Mouse (Mus musculus): ENCODE results near the gene Gdf11.

Gdf11 gene

GRCm38 (mm10) chr10:128891296-128892094, at the start of gene Gdf11:
TSS of gene Gdf11 (minus strand) at chr10:128891718.
- DNase-seq (ENCODE audit: low read depth): peak; percentile 72

GRCm38 (mm10) chr10:128940475-128941061, 49.0 kb upstream of the Gdf11 start:
- peak; percentile 66 for DNase-seq (ENCODE audit: low read depth)

GRCm38 (mm10) chr10:128938974-128939373, 47.5 kb upstream of the Gdf11 start:
- DNase-seq (ENCODE audit: low read depth): no peak

GRCm38 (mm10) chr10:128938457-128938856, 46.9 kb upstream of the Gdf11 start:
- DNase-seq (ENCODE audit: low read depth): no peak

GRCm38 (mm10) chr10:128937756-128938390, 46.4 kb upstream of the Gdf11 start:
- no peak for DNase-seq (ENCODE audit: low read depth)

GRCm38 (mm10) chr10:128935826-128936440, 44.4 kb upstream of the Gdf11 start:
- no peak for DNase-seq (ENCODE audit: low read depth)

- DNase-seq (ENCODE audit: low read depth): no peak
These were observed 43.7 kb upstream of the Gdf11 start for GRCm38 (mm10) chr10:128934997-128935787.

GRCm38 (mm10) chr10:128933976-128934721, 42.6 kb upstream of the Gdf11 start:
- DNase-seq (ENCODE audit: low read depth): no peak

- DNase-seq (ENCODE audit: low read depth): peak; percentile 49
These were observed 42.1 kb upstream of the Gdf11 start, which contains the start of gene Itga7 for GRCm38 (mm10) chr10:128933574-128933973. TSS of gene Itga7 (plus strand) at chr10:128933818.

- DNase-seq (ENCODE audit: low read depth): no peak
These were observed 39.9 kb upstream of the Gdf11 start for GRCm38 (mm10) chr10:128931441-128931840.

GRCm38 (mm10) chr10:128929638-128930378, 38.3 kb upstream of the Gdf11 start:
- DNase-seq (ENCODE audit: low read depth): no peak

- DNase-seq (ENCODE audit: low read depth): no peak
These were observed 36.8 kb upstream of the Gdf11 start for GRCm38 (mm10) chr10:128928356-128928755.

- DNase-seq (ENCODE audit: low read depth): no peak
These were observed 32.4 kb upstream of the Gdf11 start, which contains the start of gene Bloc1s1 for GRCm38 (mm10) chr10:128923935-128924334. TSS of gene Bloc1s1 (minus strand) at chr10:128924035.

- DNase-seq (ENCODE audit: low read depth): peak; percentile 91
These were observed 31.6 kb upstream of the Gdf11 start for GRCm38 (mm10) chr10:128923013-128923691.

GRCm38 (mm10) chr10:128922822-128923012, 31.2 kb upstream of the Gdf11 start, which contains the start of gene Rdh5:
TSS of gene Rdh5 (minus strand) at chr10:128922888.
- no peak for DNase-seq (ENCODE audit: low read depth)

- DNase-seq (ENCODE audit: low read depth): no peak
These were observed 30.6 kb upstream of the Gdf11 start for GRCm38 (mm10) chr10:128921883-128922821.

GRCm38 (mm10) chr10:128921251-128921650, 29.7 kb upstream of the Gdf11 start:
- DNase-seq (ENCODE audit: low read depth): no peak

GRCm38 (mm10) chr10:128920736-128921161, 29.2 kb upstream of the Gdf11 start:
- DNase-seq (ENCODE audit: low read depth): no peak

GRCm38 (mm10) chr10:128919966-128920365, 28.4 kb upstream of the Gdf11 start:
- DNase-seq (ENCODE audit: low read depth): no peak
